Mouse (Mus musculus): Measurements from ENCODE around the gene P2rx3. TPM values are rescaled to one million over a fixed set of nuclear protein-coding genes. Genes with fewer than 3 reads are reported as not detected.

Gene P2rx3
- polyA plus RNA-seq (2017; shearing (Covaris generic)): under 1 TPM in 1 of 2 experiments, not detected in 1; 0.46 TPM

GRCm38 (mm10) chr2:85037047-85038026, at the start of gene P2rx3, which contains the start of gene Ssrp1:
Gene P2rx3 (minus strand): TSS chr2:85037462.
Gene Ssrp1 (plus strand): TSS chr2:85037234.
- peak; percentile 93 for ATAC-seq

GRCm38 (mm10) chr2:85073751-85074150, 36.5 kb upstream of the P2rx3 start:
- ATAC-seq: no peak

- no peak for ATAC-seq
These were observed 34.7 kb upstream of the P2rx3 start for GRCm38 (mm10) chr2:85071921-85072320.

- ATAC-seq: no peak
These were observed 32.8 kb upstream of the P2rx3 start for GRCm38 (mm10) chr2:85070086-85070485.

- ATAC-seq: no peak
These were observed 31.4 kb upstream of the P2rx3 start for GRCm38 (mm10) chr2:85068626-85069025.

- no peak for ATAC-seq
These were observed 30.8 kb upstream of the P2rx3 start for GRCm38 (mm10) chr2:85067903-85068625.

- ATAC-seq: no peak
These were observed 29.7 kb upstream of the P2rx3 start for GRCm38 (mm10) chr2:85066937-85067336.

- no peak for ATAC-seq
These were observed 28.0 kb upstream of the P2rx3 start for GRCm38 (mm10) chr2:85065141-85065875.

GRCm38 (mm10) chr2:85061107-85061541, 23.9 kb upstream of the P2rx3 start:
- peak; percentile 43 for ATAC-seq

GRCm38 (mm10) chr2:85060591-85061060, 23.4 kb upstream of the P2rx3 start:
- peak; percentile 91 for ATAC-seq

- no peak for ATAC-seq
These were observed 22.4 kb upstream of the P2rx3 start for GRCm38 (mm10) chr2:85059677-85060076.

- no peak for ATAC-seq
These were observed 19.4 kb upstream of the P2rx3 start for GRCm38 (mm10) chr2:85056711-85057110.

GRCm38 (mm10) chr2:85053192-85053816, 16.0 kb upstream of the P2rx3 start:
- no peak for ATAC-seq

- ATAC-seq: no peak
These were observed 13.5 kb upstream of the P2rx3 start for GRCm38 (mm10) chr2:85050746-85051145.

GRCm38 (mm10) chr2:85050001-85050634, 12.9 kb upstream of the P2rx3 start:
- ATAC-seq: no peak

- no peak for ATAC-seq
These were observed 12.0 kb upstream of the P2rx3 start for GRCm38 (mm10) chr2:85049277-85049676.

GRCm38 (mm10) chr2:85048168-85048751, 11.0 kb upstream of the P2rx3 start:
- ATAC-seq: peak; percentile 38

GRCm38 (mm10) chr2:85047596-85048167, 10.4 kb upstream of the P2rx3 start, which contains the start of gene Tnks1bp1:
Gene Tnks1bp1 (plus strand): TSS chr2:85048022.
- peak; percentile 89 for ATAC-seq

GRCm38 (mm10) chr2:85047081-85047480, 9.8 kb upstream of the P2rx3 start:
- no peak for ATAC-seq

GRCm38 (mm10) chr2:85046222-85046621, 9.0 kb upstream of the P2rx3 start:
- no peak for ATAC-seq

- ATAC-seq: no peak
These were observed 6.4 kb upstream of the P2rx3 start for GRCm38 (mm10) chr2:85043623-85044022.
